Mouse (Mus musculus) spleen, adult 2 months (tissue): ENCODE measurements at regions not wholly inside any gene's neighbourhood (a gene's known extent, or its start where the extent isn't known, plus 50 kb on each side); places are given as distances from the start of the nearest gene placed in this dataset.

ENCODE experiments used
- CTCF ChIP-seq: fragments of 200-500 bp; IDR thresholded peaks from 2 replicates; pipeline ENCODE4 v1.5.1; 2011; ENCODE audit warnings: mild to moderate bottlenecking, inconsistent platforms; ENCODE audit not compliant: insufficient read depth, insufficient read length, insufficient replicate concordance; ENCODE audit errors: extremely low read depth
- POLR2A ChIP-seq: fragments of 200-500 bp; IDR thresholded peaks from 2 replicates; pipeline ENCODE4 v1.6.1; 2011; ENCODE audit warnings: low read depth, low read length, inconsistent platforms

DNA sequence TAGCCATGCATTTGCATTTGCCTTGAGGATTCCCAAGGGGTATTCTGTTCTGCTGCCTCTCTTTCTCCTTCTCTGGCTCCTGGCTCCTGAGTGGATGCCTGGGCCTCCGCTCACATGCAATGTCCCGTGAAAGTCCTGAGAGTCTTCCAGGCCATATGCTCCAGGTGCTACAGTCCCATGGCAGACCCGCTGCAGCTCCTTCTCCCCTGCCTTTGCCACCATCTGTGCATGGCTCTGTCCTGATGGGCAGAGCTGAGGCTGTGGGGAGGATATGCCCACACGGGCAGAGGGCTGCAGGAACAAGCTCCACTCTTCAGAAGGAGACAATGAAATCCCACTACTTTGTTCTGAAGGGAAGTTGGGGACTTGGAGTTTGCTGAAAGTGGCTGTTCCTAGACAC is 485.9 kb upstream of the Zmiz1 start:
- TF ChIP-seq CTCF (no peak), POLR2A (no peak)
